Mouse (Mus musculus) MEL (cell line): ENCODE data around the gene Alkbh4.

Experiments
- BHLHE40 ChIP-seq: IDR thresholded peaks from 2 replicates; pipeline ENCODE4 v1.6.1; 2012; ENCODE audit warnings: low read depth, mild to moderate bottlenecking, inconsistent platforms, low read length, improper control_type of control experiment, borderline replicate concordance
- CHD2 ChIP-seq: IDR thresholded peaks from 2 replicates; pipeline ENCODE4 v1.6.1; 2011; ENCODE audit warnings: low read length, improper control_type of control experiment
- CTCF ChIP-seq, 3 experiments: IDR thresholded peaks in 2 of 3; conservative IDR thresholded peaks in 1 of 3; 2 replicates each; pipeline ENCODE4 v1.5.1; 2011 to 2012; ENCODE audit warnings: low read length in 3 of 3, low read depth in 2 of 3, mild to moderate bottlenecking in 2 of 3, improper control_type of control experiment in 1 of 3, inconsistent platforms in 1 of 3, mixed read lengths in 1 of 3, moderate library complexity in 1 of 3; ENCODE audit not compliant: control insufficient read depth in 1 of 3, insufficient read depth in 1 of 3, poor library complexity in 1 of 3, severe bottlenecking in 1 of 3
- JUND ChIP-seq: IDR thresholded peaks from 2 replicates; pipeline ENCODE4 v1.6.1; 2011; ENCODE audit warnings: low read depth, mild to moderate bottlenecking, improper control_type of control experiment, low read length
- MAFK ChIP-seq: IDR thresholded peaks from 2 replicates; pipeline ENCODE4 v1.6.1; 2011; ENCODE audit warnings: low read depth, mild to moderate bottlenecking, low read length, improper control_type of control experiment, borderline replicate concordance
- MYB ChIP-seq: IDR thresholded peaks from 2 replicates; pipeline ENCODE4 v1.6.1; 2011; ENCODE audit warnings: mild to moderate bottlenecking, low read depth, low read length, improper control_type of control experiment
- NELFE ChIP-seq: IDR thresholded peaks from 2 replicates; pipeline ENCODE4 v1.6.1; 2011; ENCODE audit warnings: low read depth, low read length, improper control_type of control experiment
- NRF1 ChIP-seq: IDR thresholded peaks from 2 replicates; pipeline ENCODE4 v1.6.1; 2014; ENCODE audit warnings: low read depth, mild to moderate bottlenecking, inconsistent platforms, low read length, improper control_type of control experiment, moderate library complexity; ENCODE audit not compliant: poor library complexity, insufficient read depth, severe bottlenecking
- POLR2A ChIP-seq, 2 experiments: IDR thresholded peaks; 2 replicates each; pipeline ENCODE4 v1.6.1; 2011 to 2012; ENCODE audit warnings: low read length in 2 of 2, mild to moderate bottlenecking in 2 of 2, control low read depth in 1 of 2, improper control_type of control experiment in 1 of 2, low read depth in 1 of 2, moderate library complexity in 1 of 2; ENCODE audit not compliant: control insufficient read depth in 1 of 2, insufficient read depth in 1 of 2, poor library complexity in 1 of 2
- POLR2AphosphoS5 ChIP-seq: IDR thresholded peaks from 2 replicates; pipeline ENCODE4 v1.6.1; 2012; ENCODE audit warnings: low read depth, borderline replicate concordance, mild to moderate bottlenecking, inconsistent platforms, low read length, moderate library complexity, mixed read lengths
- RAD21 ChIP-seq: IDR thresholded peaks from 2 replicates; pipeline ENCODE4 v1.6.1; 2011; ENCODE audit warnings: mild to moderate bottlenecking, low read depth, low read length, improper control_type of control experiment
- USF2 ChIP-seq, 2 experiments: IDR thresholded peaks; 2 replicates each; pipeline ENCODE4 v1.6.1; 2011 to 2012; ENCODE audit warnings: improper control_type of control experiment in 2 of 2, low read length in 2 of 2, borderline replicate concordance in 1 of 2, inconsistent platforms in 1 of 2, low read depth in 1 of 2, mild to moderate bottlenecking in 1 of 2; ENCODE audit not compliant: insufficient read depth in 1 of 2
- ZKSCAN1 ChIP-seq: IDR thresholded peaks from 2 replicates; pipeline ENCODE4 v1.6.1; 2012; ENCODE audit warnings: low read depth, mild to moderate bottlenecking, inconsistent platforms, low read length, improper control_type of control experiment, moderate library complexity
- ZMIZ1 ChIP-seq: IDR thresholded peaks from 2 replicates; pipeline ENCODE4 v1.6.1; 2012; ENCODE audit warnings: low read depth, mild to moderate bottlenecking, inconsistent platforms, low read length, improper control_type of control experiment, moderate library complexity

DNA sequence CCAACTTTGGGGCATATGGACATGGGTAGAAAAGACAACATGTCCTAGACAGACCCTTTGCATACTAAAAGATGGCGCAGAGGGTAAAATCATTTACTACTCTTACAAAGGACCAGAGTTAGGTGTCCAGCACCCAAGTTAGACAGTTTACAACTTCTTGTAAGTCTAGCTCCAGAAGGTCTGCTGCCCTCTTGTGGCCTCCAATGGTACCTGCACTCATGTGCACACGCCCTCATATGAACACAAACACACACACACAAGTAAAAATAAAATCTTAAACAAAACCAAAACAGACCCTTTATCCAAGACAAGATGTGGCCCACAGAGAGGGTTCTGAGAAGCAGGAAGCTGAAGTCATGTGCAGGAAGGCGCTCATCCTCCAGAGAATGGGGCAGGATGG is 32.1 kb downstream of the Alkbh4 start:
- no peak for TF ChIP-seq CHD2
- no peak for TF ChIP-seq POLR2A (IDR thresholded peaks at IDR 0.05; ENCODE audit: control insufficient read depth in 1 of 2, insufficient read depth in 1 of 2, low read depth in 1 of 2, low read length in 2 of 2, poor library complexity in 1 of 2)
- TF ChIP-seq RAD21 = peak; percentile 13
- peak; percentile 57 to 64 (median 59) for TF ChIP-seq CTCF (IDR thresholded peaks at IDR 0.05 in 2 of 3, conservative IDR thresholded peaks at IDR 0.05 in 1 of 3; ENCODE audit: control insufficient read depth in 1 of 3, insufficient read depth in 1 of 3, low read depth in 2 of 3, low read length in 3 of 3, poor library complexity in 1 of 3, severe bottlenecking in 1 of 3)
- no peak for TF ChIP-seq MAFK
- no peak for TF ChIP-seq POLR2AphosphoS5
- no peak for TF ChIP-seq ZMIZ1
- no peak for TF ChIP-seq MYB
- no peak for TF ChIP-seq ZKSCAN1
- TF ChIP-seq JUND = no peak
- no peak for TF ChIP-seq NRF1
- no peak for TF ChIP-seq BHLHE40
- TF ChIP-seq USF2 (IDR thresholded peaks at IDR 0.05; ENCODE audit: borderline replicate concordance in 1 of 2, insufficient read depth in 1 of 2, low read depth in 1 of 2, low read length in 2 of 2) = no peak
- TF ChIP-seq NELFE = no peak
